Mouse (Mus musculus) liver, embryonic 15.5 days (tissue): ENCODE measurements around the gene Mettl16. TPM values are rescaled to one million over a fixed set of nuclear protein-coding genes. Genes with fewer than 3 reads are reported as not detected.
A peak's percentile ranks its signal among the peaks of the same experiment; 100 is the strongest.

Source experiments
- ATAC-seq: fragments of 200-750 bp; cut with Nextera tagmentation; 2 replicates; pipeline ENCODE4 v1.8.0; 2017; ENCODE audit warnings: moderate number of reproducible peaks, mild to moderate bottlenecking, moderate library complexity; ENCODE audit not compliant: insufficient read depth
- H3K27ac ChIP-seq: fragments of 300-500 bp; sonication (generic); replicated peaks from 2 replicates; pipeline ENCODE4 v1.5.1; 2015; ENCODE audit warnings: mild to moderate bottlenecking, inconsistent platforms
- H3K27me3 ChIP-seq: fragments of 300-500 bp; sonication (generic); 2 replicates; pipeline ENCODE4 v1.6.1; 2015; ENCODE audit warnings: mild to moderate bottlenecking, inconsistent platforms
- H3K36me3 ChIP-seq: fragments of 300-500 bp; sonication (generic); replicated peaks from 2 replicates; pipeline ENCODE4 v1.6.1; 2015; ENCODE audit warnings: moderate library complexity, mild to moderate bottlenecking, inconsistent platforms
- H3K4me1 ChIP-seq: fragments of 300-500 bp; sonication (generic); replicated peaks from 2 replicates; pipeline ENCODE4 v1.6.1; 2015; ENCODE audit warnings: inconsistent platforms
- H3K4me2 ChIP-seq: fragments of 300-500 bp; sonication (generic); 2 replicates; pipeline ENCODE4 v1.6.1; 2015; ENCODE audit warnings: moderate library complexity, mild to moderate bottlenecking, inconsistent platforms
- H3K4me3 ChIP-seq: fragments of 300-500 bp; sonication (generic); replicated peaks from 2 replicates; pipeline ENCODE4 v1.5.1; 2015; ENCODE audit warnings: mild to moderate bottlenecking, inconsistent platforms
- H3K9ac ChIP-seq: fragments of 300-500 bp; sonication (generic); 2 replicates; pipeline ENCODE4 v1.6.1; 2015; ENCODE audit warnings: moderate library complexity, mild to moderate bottlenecking, inconsistent platforms
- H3K9me3 ChIP-seq: fragments of 300-500 bp; sonication (generic); replicated peaks from 2 replicates; pipeline ENCODE4 v1.6.1; 2016; ENCODE audit warnings: inconsistent platforms
- WGBS: fragments of 180-500 bp; shearing (Covaris S2); methylation state at CpG from one replicate; pipeline ENCODE4 v1.1.7; 2015; ENCODE audit warnings: mixed read lengths; ENCODE audit not compliant: insufficient replicate concordance; 5-methylcytosine and 5-hydroxymethylcytosine counted together
- polyA plus RNA-seq: library from polyadenylated mRNA; unstranded; fragments of >200 nt; fragmentation: Nextera tagmentation; extraction: Ambion mirVana; gene quantifications from 2 replicates; pipeline ENCODE4 v1.2.1, GENCODE M21; 2015

Gene Mettl16
- polyA plus RNA-seq, 1 experiment from 2014 or later = 18.4 TPM

DNA sequence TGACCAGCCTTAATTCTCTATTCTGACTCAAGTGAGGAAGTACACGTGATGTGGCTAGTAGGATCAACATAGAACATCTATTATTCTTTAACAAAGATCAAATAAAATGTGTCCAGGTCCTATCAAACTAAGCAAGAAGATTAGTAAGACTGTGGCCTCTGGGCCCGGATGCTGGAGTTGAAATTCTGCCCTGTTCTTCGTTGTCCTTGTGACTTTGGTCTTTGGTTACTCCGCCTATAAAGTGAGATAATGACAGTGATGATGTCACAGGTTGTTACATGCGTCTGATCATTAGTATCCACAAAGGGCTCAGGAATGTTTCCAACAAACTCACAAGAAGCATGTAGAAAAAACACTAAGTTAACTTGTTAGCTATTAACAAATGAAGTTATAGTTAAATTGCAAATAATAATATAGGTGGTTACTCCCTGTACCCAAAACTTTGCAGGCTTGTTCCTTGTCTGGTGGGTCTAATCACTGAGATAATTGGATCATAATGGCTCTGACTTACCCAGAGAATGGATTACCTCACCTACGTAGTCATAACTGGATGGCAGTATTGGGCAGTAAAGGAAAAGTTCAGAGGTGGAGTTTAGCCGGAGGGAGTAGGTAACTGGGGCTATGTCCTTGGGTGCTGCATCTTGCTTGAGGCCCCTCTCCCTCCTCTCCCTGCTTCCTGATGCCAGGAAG, 19.8 kb upstream of the Mettl16 start:
- no peak for ATAC-seq

GRCm38 (mm10) chr11:74751352-74752066, 19.1 kb upstream of the Mettl16 start:
- Histone ChIP-seq H3K36me3 (no peaks in the 10 kb centered on the region), H3K27me3 (no peaks in the 10 kb centered on the region), H3K4me3 (no peak overlapping the region), H3K27ac (no peak overlapping the region), H3K4me1 (no peaks in the 10 kb centered on the region), H3K9me3 (no peaks in the 10 kb centered on the region), H3K4me2 (no peak overlapping the region), H3K9ac (no peak overlapping the region)
- no peak for ATAC-seq
- WGBS = 63% methylated on average over 9 of the region's 9 CpGs

More for the DNA sequence above, 19.8 kb upstream of the Mettl16 start:
- Histone ChIP-seq H3K4me3 (no peak overlapping the region), H3K27me3 (no peaks in the 10 kb centered on the region), H3K4me2 (no peak overlapping the region), H3K9ac (no peak overlapping the region), H3K9me3 (no peaks in the 10 kb centered on the region), H3K27ac (no peak overlapping the region), H3K36me3 (no peaks in the 10 kb centered on the region), H3K4me1 (no peaks in the 10 kb centered on the region)
- 57% methylated on average over 7 of the region's 7 CpGs for WGBS

DNA sequence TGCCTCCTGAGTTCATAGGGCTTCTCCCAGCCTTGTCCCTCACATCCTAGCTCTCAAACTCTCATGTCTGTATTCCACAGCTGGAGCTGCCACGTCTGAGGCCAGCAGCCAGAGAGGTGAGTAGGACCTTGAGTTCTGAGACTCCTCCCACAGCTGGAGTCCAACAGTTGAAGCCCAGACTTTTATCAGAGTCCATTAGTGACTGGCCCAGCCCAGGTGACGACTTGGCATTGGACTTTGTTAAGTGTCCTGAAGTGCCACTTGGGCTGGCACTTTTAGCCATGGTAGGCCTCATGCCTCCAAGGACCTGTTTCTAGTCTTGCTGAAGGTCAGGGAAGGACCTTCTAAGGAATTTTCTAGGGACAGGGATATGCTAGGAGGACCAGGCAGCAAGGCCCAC, 14.0 kb upstream of the Mettl16 start:
- H3K4me2 ChIP-seq = no peak overlapping the region
- H3K9ac ChIP-seq = no peak overlapping the region
- WGBS = 33% methylated on average over 2 of the region's 2 CpGs
- no peaks in the 10 kb centered on the region for H3K27me3 ChIP-seq
- no peaks in the 10 kb centered on the region for H3K9me3 ChIP-seq
- no peak for ATAC-seq
- H3K27ac ChIP-seq = no peak overlapping the region
- no peak overlapping the region for H3K4me3 ChIP-seq
- H3K36me3 ChIP-seq = no peaks in the 10 kb centered on the region
- H3K4me1 ChIP-seq = no peaks in the 10 kb centered on the region

DNA sequence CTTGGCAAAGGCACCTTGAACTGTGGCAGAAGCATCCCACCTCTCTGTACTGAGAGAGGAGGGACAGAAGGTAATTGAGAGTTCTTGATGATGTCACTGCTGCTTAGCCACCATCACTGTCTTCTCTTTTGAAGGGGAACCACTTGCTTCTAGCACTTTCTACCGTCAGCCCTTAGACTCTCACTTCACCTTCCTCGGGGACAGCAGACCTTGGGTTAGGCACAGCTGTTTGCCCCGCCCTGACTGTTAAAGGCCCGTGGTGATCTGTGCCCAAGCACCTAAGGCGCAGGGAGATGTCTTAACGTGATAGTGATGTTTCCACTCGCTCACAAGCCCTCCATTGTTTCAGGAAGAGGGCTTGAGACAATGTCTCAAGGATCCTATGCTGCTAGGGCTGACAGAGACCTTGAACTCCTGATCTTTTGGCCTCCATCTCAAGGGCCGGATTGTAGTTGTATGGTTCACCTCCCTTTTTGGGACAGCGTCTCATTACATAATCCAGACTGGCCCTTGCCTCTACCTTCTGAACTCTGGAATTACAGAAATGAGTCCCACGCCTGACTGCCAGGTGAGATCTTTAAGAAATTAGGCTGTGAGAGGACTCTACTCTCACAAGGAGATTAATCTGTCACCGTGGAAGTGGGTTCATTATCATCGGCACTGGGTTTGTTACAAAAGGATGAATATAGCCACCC, 9.5 kb upstream of the Mettl16 start:
- ATAC-seq = no peak
- Histone ChIP-seq H3K36me3 (no peaks in the 10 kb centered on the region), H3K4me1 (no peaks in the 10 kb centered on the region), H3K9ac (no peak overlapping the region), H3K4me2 (no peak overlapping the region), H3K27me3 (no peaks in the 10 kb centered on the region), H3K4me3 (no peak overlapping the region), H3K9me3 (no peaks in the 10 kb centered on the region), H3K27ac (no peak overlapping the region)
- 46% methylated on average over 12 of the region's 12 CpGs for WGBS

DNA sequence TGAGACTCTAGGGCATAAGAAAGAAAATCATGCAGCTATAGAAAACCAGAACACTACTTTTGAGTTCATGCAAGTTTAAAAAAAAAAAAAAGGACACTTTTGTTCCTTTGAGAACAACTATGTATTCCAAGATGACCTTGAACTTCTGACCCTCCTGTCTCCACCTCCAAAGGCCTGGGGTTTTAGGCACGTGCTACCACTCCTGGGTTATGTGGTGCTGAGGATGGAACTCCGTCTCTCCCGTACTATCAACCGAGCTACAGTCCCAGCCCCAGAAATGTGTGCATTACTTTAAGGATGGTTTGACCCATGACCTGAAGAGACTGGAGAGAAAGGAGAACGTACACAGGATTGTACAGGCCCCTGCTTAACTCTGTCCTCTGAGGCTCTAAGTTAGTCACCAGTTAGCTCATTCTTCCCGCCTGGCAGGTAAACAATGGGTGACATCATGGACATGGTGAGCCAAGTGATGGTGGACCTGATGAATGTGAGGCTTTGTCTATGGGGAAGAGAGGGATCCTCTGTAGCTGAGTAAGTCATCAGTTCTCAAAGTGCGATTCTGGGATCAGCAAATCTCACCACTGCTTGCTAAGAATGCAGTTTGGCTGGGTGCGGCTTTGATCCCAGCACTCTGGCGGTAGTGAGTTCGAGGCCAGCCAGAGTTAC, 6.5 kb upstream of the Mettl16 start:
- no peak overlapping the region for H3K27ac ChIP-seq
- ATAC-seq = no peak
- H3K4me1 ChIP-seq = no peaks in the 10 kb centered on the region
- WGBS = 72% methylated on average over 10 of the region's 10 CpGs
- H3K27me3 ChIP-seq = no peaks in the 10 kb centered on the region
- H3K36me3 ChIP-seq = no peaks in the 10 kb centered on the region
- H3K9ac ChIP-seq = no peak overlapping the region
- no peak overlapping the region for H3K4me3 ChIP-seq
- no peaks in the 10 kb centered on the region for H3K9me3 ChIP-seq
- no peak overlapping the region for H3K4me2 ChIP-seq

DNA sequence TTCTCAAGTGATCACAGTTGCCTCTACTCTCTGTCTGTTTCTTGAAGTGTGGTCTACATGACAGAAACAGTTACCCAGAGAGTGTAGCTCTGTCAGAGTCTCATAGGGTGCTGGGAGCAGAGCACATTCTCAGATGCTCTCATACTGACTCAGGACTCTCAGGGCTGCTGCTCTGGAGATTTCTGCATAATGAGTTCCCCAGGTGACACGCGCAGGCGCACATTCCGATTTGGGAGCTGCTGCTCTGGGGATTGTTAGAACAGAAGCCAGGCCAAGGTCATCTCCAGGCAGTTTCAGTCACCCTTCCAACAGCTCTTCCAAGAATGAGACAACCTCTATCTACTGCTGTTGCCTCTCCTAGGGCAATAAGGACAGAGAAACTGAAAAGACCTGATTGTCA, 3.2 kb upstream of the Mettl16 start:
- Histone ChIP-seq H3K4me2 (no peak overlapping the region), H3K36me3 (no peaks in the 10 kb centered on the region), H3K9me3 (no peaks in the 10 kb centered on the region), H3K4me3 (no peak overlapping the region), H3K27ac (no peak overlapping the region), H3K27me3 (no peaks in the 10 kb centered on the region), H3K9ac (no peak overlapping the region), H3K4me1 (peaks cover 23% of the 10 kb centered on the region)
- no peak for ATAC-seq
- WGBS = 89% methylated on average over 4 of the region's 4 CpGs

- Histone ChIP-seq H3K27ac (no peak overlapping the region), H3K27me3 (no peaks in the 10 kb centered on the region), H3K9me3 (no peaks in the 10 kb centered on the region), H3K4me2 (no peak overlapping the region), H3K36me3 (no peaks in the 10 kb centered on the region), H3K9ac (no peak overlapping the region), H3K4me1 (peaks cover 29% of the 10 kb centered on the region), H3K4me3 (no peak overlapping the region)
- WGBS = 30% methylated on average over 6 of the region's 6 CpGs
- no peak for ATAC-seq
These were observed 2.6 kb upstream of the Mettl16 start for GRCm38 (mm10) chr11:74768045-74768444.

DNA sequence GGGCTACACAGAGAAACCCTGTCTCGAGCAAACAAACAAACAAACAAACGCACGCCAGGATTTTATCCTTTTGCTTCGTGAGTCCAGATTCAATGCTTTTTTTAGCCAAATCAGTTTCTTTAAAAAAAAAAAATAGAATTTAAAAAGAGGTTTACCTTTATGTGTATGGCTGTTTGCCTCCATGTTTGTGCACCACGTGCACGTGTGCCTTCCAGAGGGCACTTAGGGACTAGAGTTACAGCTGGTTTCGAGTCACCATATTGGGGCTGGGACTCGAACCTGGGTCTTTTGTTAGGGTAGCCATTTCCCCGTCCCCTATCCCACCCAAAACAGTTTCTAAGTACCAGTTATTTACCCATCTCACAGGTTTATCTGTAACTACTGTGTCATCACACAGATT, 593 bp upstream of the Mettl16 start:
- no peak for ATAC-seq
- no peaks in the 10 kb centered on the region for H3K9me3 ChIP-seq
- WGBS = 67% methylated on average over 9 of the region's 9 CpGs
- peaks cover 17% of the 10 kb centered on the region for H3K36me3 ChIP-seq
- no peaks in the 10 kb centered on the region for H3K27me3 ChIP-seq
- H3K27ac ChIP-seq = no peak overlapping the region
- H3K9ac ChIP-seq = peak overlapping the region; percentile 70; the same call in 1 of the 2 replicates
- peaks cover 31% of the 10 kb centered on the region for H3K4me1 ChIP-seq
- H3K4me3 ChIP-seq = peak overlapping the region; percentile 92
- peak overlapping the region; percentile 92 for H3K4me2 ChIP-seq

- ATAC-seq = peak; percentile 26; the same call in 1 of the 2 replicates
- 8% methylated on average over 8 of the region's 8 CpGs for WGBS
- H3K27me3 ChIP-seq = no peaks in the 10 kb centered on the region
These were observed 604 bp downstream of the Mettl16 start for GRCm38 (mm10) chr11:74771234-74771633.

GRCm38 (mm10) chr11:74771650-74772049, 1.0 kb downstream of the Mettl16 start:
- peaks cover 31% of the 10 kb centered on the region for H3K4me1 ChIP-seq
- H3K27me3 ChIP-seq = no peaks in the 10 kb centered on the region
- 55% methylated on average over 4 of the region's 4 CpGs for WGBS
- no peak overlapping the region for H3K27ac ChIP-seq
- peak overlapping the region; percentile 92 for H3K4me2 ChIP-seq
- ATAC-seq = no peak
- H3K9ac ChIP-seq = no peak overlapping the region
- H3K4me3 ChIP-seq = peak overlapping the region; percentile 92
- H3K9me3 ChIP-seq = no peaks in the 10 kb centered on the region
- peaks cover 29% of the 10 kb centered on the region for H3K36me3 ChIP-seq

More at GRCm38 (mm10) chr11:74771234-74771633, 604 bp downstream of the Mettl16 start:
- Histone ChIP-seq H3K9ac (peak overlapping the region; percentile 70), H3K4me1 (peaks cover 31% of the 10 kb centered on the region), H3K4me3 (peak overlapping the region; percentile 92), H3K36me3 (peaks cover 29% of the 10 kb centered on the region), H3K9me3 (no peaks in the 10 kb centered on the region), H3K4me2 (peak overlapping the region; percentile 92), H3K27ac (peak overlapping the region; percentile 85)

DNA sequence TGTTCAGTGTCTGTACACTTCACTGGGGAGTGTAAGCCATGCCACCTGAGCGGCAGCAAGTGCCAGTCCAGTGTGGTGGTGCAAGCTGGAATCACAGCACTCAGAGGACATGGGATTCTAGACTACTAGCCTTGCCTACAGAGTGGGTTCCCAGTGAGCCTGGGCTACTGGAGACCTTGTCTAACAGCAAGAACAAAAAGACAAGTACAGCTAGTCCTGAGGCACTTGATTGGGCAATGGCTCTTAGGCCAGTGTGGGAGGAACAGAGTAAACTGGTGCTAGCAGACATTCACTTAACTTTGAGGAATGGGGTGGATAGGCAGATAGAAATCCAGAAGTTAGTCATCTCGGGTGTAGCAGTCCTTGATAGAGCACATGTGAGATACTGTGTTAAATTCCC, 1.8 kb downstream of the Mettl16 start:
- no peaks in the 10 kb centered on the region for H3K27me3 ChIP-seq
- ATAC-seq = no peak
- H3K4me2 ChIP-seq = no peak overlapping the region
- H3K36me3 ChIP-seq = peaks cover 32% of the 10 kb centered on the region
- H3K27ac ChIP-seq = no peak overlapping the region
- H3K4me1 ChIP-seq = peaks cover 31% of the 10 kb centered on the region
- no peak overlapping the region for H3K4me3 ChIP-seq
- H3K9ac ChIP-seq = no peak overlapping the region
- H3K9me3 ChIP-seq = no peaks in the 10 kb centered on the region
- WGBS = 66% methylated on average over 2 of the region's 2 CpGs
